8 mouse cellular contexts compared by ENCODE assay signal in genomic region chr1:172391807-172392581, GRCm38 (mm10). TPM values are rescaled to one million over a fixed set of nuclear protein-coding genes. Genes with fewer than 3 reads are reported as not detected.
DNase-seq lines count a peak whose midpoint lies in the region; ATAC-seq lines count a peak whose summit lies in the region.

No protein-coding gene starts in this region.

- peak overlapping the region; percentile 19 for H3K4me3 ChIP-seq in limb, embryonic 13.5 days

- H3K9ac ChIP-seq in limb, embryonic 13.5 days, result peak overlapping the region; percentile 51

- DNase-seq in gastrocnemius, postnatal 14 days, result peak; percentile 17
- DNase-seq in gastrocnemius, adult 18-20 months (ENCODE audit: low spot score), result no peak
- DNase-seq in testis, postnatal 10 days (ENCODE audit: low spot score), result peak; percentile 61
- no peak for DNase-seq in testis, postnatal 14 days (ENCODE audit: low spot score)
- no peak for DNase-seq in spleen, postnatal 36 days (ENCODE audit: low spot score in 2 of 2)
- no peak for DNase-seq in c-Kit-positive CD71-positive TER-119-positive erythroid progenitor cells, embryonic 14.5 days (ENCODE audit: low spot score)
- DNase-seq in thymus, postnatal 4 days, result no peak

- peaks cover 11% of the 10 kb centered on the region for H3K4me1 ChIP-seq in limb, embryonic 13.5 days

- H3K27me3 ChIP-seq in limb, embryonic 13.5 days, result peaks cover 17% of the 10 kb centered on the region

- H3K27ac ChIP-seq in limb, embryonic 13.5 days, result no peak overlapping the region

- no peaks in the 10 kb centered on the region for H3K9me3 ChIP-seq in limb, embryonic 13.5 days

- 13% methylated on average over 20 of the region's 20 CpGs for WGBS in limb, embryonic 13.5 days

- ATAC-seq in limb, embryonic 13.5 days (ENCODE audit: low FRiP score, low read depth), result no peak

- intact Hi-C loops in gastrocnemius, postnatal 14 days (cut with DNase I; ENCODE audit: low total_unique reads), result no loop called here

- H3K4me2 ChIP-seq in limb, embryonic 13.5 days (replicated peaks), result peak overlapping the region; percentile 56

- no peaks in the 10 kb centered on the region for H3K36me3 ChIP-seq in limb, embryonic 13.5 days

RNA-seq across cellular contexts. Expression of gene Pigm, which starts 15.6 kb away (rescaled TPM):
- 1 to 10 TPM; 4.4 to 4.8 TPM for total RNA-seq in gastrocnemius, postnatal 14 days (2021)
- total RNA-seq in gastrocnemius, adult 18-20 months (2021), result 1 to 10 TPM; 3.0 to 3.3 TPM
- polyA plus RNA-seq in limb, embryonic 13.5 days (2015; fragmentation: Nextera tagmentation; extraction: Ambion mirVana), result 6.2 and 6.8 TPM in 2 replicates

RNA-seq across cellular contexts. Expression of gene Kcnj10, which starts 51.0 kb away (rescaled TPM):
- under 1 TPM; 0.29 to 0.96 TPM for total RNA-seq in gastrocnemius, postnatal 14 days (2021)
- under 1 TPM; 0.05 to 0.17 TPM for total RNA-seq in gastrocnemius, adult 18-20 months (2021)
- 0.04 and 0.05 TPM in 2 replicates for polyA plus RNA-seq in limb, embryonic 13.5 days (2015; fragmentation: Nextera tagmentation; extraction: Ambion mirVana)

Comparison
In these comparisons a context has a peak if more than half of its experiments do, and no peak if none do; other contexts are left out.
1. DNase-seq: peak in gastrocnemius, postnatal 14 days (single experiment) and testis, postnatal 10 days (single experiment); none in gastrocnemius, adult 18-20 months (single experiment), testis, postnatal 14 days (single experiment), spleen, postnatal 36 days (0 of 2), c-Kit-positive CD71-positive TER-119-positive erythroid progenitor cells, embryonic 14.5 days (single experiment) and thymus, postnatal 4 days (single experiment).